Mouse (Mus musculus) subcutaneous adipose tissue, adult 2 months (tissue): ENCODE results near the gene Ccar1. TPM values are rescaled to one million over a fixed set of nuclear protein-coding genes. Genes with fewer than 3 reads are reported as not detected.

Experiments used
- polyA plus RNA-seq: library from polyadenylated mRNA; depleted of rRNA; stranded (reverse); fragments of >200 nt; gene quantifications from 2 replicates; pipeline ENCODE4 v1.2.3, GENCODE M21; 2012; ENCODE audit warnings: low replicate concordance; rRNA removed

The Ccar1 gene
- polyA plus RNA-seq: 53.2 and 101 TPM in 2 replicates

DNA sequence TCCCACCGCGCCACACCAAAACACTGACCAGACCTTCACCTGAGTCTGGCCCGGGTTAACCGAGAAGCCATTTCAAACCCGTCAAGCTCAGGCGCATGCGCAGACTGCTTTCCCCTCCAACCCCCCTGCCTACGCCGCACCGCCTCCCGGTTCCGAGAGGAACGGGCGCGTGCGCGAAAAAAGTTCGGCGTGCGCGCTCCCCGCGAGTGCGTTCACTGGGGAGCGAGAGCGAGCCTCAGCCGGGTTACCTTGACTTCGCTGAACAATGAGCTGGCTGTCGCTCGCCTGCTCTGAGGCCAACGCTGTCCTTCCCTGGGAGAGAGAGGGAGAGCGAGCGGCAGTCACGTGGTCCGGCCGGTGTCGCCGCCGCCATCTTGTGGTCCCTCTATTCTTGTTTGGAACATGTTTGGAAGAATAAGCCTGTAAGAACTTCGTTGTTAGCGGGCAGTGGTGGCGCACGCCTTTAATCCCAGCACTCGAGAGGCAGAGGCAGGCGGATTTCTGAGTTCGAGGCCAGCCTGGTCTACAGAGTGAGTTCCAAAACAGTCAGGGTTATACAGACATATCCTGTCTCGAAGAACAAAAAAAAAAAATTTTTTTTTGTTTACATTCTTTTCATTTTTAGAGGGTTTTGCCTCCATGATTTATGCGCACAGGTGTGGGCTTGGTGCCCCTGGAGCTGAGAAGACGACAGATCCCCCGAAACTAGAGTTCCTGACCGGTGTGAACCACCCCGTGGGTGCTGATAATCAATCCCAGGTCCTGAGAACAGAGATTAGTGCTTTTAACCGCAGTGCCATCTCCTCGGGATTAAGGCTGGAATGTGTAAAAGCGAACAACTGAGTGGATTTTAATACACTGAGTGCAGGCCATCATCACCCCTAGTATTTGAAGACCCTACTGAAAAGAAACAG lies at the start of gene Ccar1:
TSS of gene Ccar1 (minus strand) at position 110 of the 914 bp plus-strand sequence.

GRCm38 (mm10) chr10:62725771-62726687 lies 66.1 kb downstream of the Ccar1 start, which contains the start of gene Stox1:
TSS of gene Stox1 (minus strand) at chr10:62726128.

Other genes with a start within 250 kb of the Ccar1 start
- gene Kif1bp, start 213.8 kb downstream of the Ccar1 start, polyA plus RNA-seq: 27.1 and 34.3 TPM in 2 replicates
- 10.6 and 30.2 TPM in 2 replicates for gene Ddx21, start 190.0 kb downstream of the Ccar1 start, polyA plus RNA-seq
- gene Ddx50, start 141.1 kb downstream of the Ccar1 start, polyA plus RNA-seq: 12.6 and 17.1 TPM in 2 replicates
- 0.47 and 0.48 TPM in 2 replicates for gene Stox1, start 66.2 kb downstream of the Ccar1 start, polyA plus RNA-seq
- 0.72 and 5.8 TPM in 2 replicates for gene Tet1, start 116.7 kb upstream of the Ccar1 start, polyA plus RNA-seq
- 35.5 and 41.7 TPM in 2 replicates for gene Slc25a16, start 128.3 kb upstream of the Ccar1 start, polyA plus RNA-seq
- gene Dna2, start 154.7 kb upstream of the Ccar1 start, polyA plus RNA-seq: 2.3 and 5.8 TPM in 2 replicates
- 3.4 and 6.6 TPM in 2 replicates for gene Rufy2, start 187.9 kb upstream of the Ccar1 start, polyA plus RNA-seq
- 9.3 and 21.2 TPM in 2 replicates for gene Hnrnph3, start 231.9 kb upstream of the Ccar1 start, polyA plus RNA-seq
- 1.5 and 2.5 TPM in 2 replicates for gene Pbld2, start 232.0 kb upstream of the Ccar1 start, polyA plus RNA-seq